Mouse (Mus musculus): ENCODE data around the gene Scarb2.
"Not testable (repeated sequence)": the region's sequence is repeated elsewhere in the genome, so short reads cannot be mapped to it uniquely, and the experiment has no call there.

Scarb2 gene

DNA sequence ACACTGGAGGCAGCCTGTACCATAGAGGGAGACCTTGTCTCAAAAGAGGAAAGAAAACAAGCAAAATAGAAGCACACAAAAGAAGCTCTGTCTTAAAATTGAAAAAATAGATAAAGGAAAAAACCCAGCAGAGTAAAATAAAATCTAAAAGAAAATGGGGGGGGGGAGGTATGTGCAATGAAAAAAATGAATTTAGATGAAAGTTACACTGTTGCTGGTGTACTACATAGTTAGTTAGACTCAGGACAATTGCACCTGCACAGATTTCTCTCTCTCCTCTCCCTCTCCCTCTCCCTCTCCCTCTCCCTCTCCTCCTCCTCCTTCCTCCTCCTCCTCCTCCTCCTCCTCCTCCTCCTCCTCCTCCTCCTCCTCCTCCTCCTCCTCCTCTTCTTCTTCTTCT, at the start of gene Scarb2:
Gene Scarb2 (minus strand): TSS at position 101 of the 400 bp plus-strand sequence.
- DNase-seq (ENCODE audit: low read depth, low spot score) = no peak

DNA sequence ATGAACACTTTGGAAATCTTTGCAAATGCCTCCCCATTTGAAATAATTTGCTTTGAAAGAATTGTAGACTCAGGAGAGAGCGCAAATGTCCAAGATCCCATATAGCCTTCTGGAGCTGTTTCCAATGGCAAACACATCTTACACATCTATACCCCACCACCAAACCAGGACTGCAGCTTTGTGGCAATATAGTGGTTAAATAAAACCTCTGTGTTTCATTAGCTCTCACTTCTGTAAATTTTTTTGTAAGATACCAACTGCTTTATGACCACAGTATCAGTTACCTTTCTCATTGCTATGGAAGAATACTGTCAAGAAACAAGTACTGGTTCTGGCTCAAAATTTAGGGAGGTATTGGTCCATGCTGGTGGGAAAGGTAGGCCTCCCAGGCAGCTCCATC, 49.3 kb upstream of the Scarb2 start:
- DNase-seq (ENCODE audit: low read depth, low spot score) = no peak

GRCm38 (mm10) chr5:92554891-92555511, 48.4 kb upstream of the Scarb2 start, which contains the start of gene Fam47e:
TSS of gene Fam47e (plus strand) at chr5:92555069.
- DNase-seq (ENCODE audit: low read depth, low spot score) = no peak

- DNase-seq (ENCODE audit: low read depth, low spot score) = no peak
These were observed 47.8 kb upstream of the Scarb2 start for GRCm38 (mm10) chr5:92554443-92554842.

DNA sequence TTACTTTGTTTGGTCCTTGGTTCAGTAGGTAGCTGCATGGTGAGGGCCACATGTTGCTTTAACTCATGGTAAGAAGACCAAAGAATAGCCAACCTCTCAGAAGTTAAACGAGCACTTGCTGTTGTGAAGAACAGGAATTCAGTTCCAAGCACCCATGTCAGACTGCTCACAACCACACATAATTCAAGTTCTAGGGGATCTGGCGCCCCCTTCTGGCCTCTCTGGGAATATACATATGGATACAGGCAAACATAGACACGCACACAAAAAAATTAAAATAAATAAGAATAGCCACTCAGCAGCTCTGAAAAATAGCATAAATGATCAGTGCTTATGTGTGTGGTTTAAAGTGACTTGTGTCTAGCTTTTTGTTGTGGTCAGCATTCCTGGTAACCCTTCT, 47.3 kb upstream of the Scarb2 start:
- DNase-seq (ENCODE audit: low read depth, low spot score) = no peak

GRCm38 (mm10) chr5:92552611-92553010, 46.0 kb upstream of the Scarb2 start:
- DNase-seq (ENCODE audit: low read depth, low spot score) = no peak

- no peak for DNase-seq (ENCODE audit: low read depth, low spot score)
These were observed 33.1 kb upstream of the Scarb2 start for GRCm38 (mm10) chr5:92539698-92540097.

GRCm38 (mm10) chr5:92524821-92525258, 18.2 kb upstream of the Scarb2 start:
- no peak for DNase-seq (ENCODE audit: low read depth, low spot score)

- DNase-seq (ENCODE audit: low read depth, low spot score) = not testable (repeated sequence)
These were observed 14.5 kb upstream of the Scarb2 start for GRCm38 (mm10) chr5:92521131-92521530.

DNA sequence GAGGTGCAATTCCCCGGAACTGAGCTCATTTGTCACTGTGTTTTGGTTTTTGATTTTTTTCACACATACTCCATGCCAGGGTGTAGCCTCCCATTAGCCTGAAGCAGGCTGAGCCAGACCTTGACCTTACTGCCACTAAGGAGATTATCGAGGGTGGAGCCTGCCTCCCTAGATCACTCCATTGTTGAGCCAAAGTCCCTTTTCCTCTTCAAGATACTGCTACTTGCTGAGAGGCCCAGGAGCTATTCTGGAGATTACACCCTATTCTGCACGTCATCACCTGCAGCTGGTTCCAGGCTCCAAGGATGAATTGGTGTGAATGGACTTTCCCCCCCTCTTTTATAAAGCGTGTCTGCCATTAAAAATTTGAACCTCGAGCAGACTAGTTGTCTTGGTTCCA, 5.4 kb upstream of the Scarb2 start:
- no peak for DNase-seq (ENCODE audit: low read depth, low spot score)

DNA sequence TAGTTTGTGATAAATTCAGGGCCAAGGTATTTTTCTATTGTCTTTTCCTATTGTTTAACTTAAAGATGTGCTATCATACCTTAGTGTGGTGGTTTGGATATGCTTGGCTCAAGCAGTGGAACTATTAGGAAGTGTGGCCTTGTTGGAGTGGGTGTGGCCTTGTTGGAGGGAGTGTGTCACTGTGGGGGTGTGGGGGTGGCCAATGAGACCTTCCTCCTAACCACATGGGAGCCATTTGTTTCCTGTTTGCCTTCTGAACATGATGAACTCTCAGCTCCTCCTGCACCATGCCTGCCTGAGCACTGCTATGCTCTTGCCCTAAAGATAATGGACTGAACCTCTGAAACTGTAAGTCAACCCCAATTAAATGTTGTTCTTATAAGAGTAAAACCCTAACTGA, 4.6 kb upstream of the Scarb2 start:
- no peak for DNase-seq (ENCODE audit: low read depth, low spot score)

DNA sequence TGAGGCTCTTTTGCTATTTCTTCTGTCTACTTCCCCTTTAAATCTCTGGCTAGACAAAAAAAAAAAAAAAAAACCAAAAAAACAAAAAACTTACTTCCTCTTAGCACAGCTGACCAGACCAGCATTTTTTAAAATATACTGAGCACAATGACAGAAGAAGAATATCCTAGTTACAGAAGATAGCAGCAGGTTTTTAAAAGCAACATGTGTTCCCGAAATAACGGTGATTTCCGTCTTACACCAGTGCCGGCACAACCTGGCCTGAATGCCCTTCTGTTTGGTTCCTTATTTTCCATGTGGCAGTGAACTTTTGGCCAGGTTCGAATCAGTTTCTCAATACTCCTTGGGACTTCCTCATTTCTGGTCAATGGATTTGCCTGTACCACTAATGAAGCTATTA, 2.2 kb upstream of the Scarb2 start:
- no peak for DNase-seq (ENCODE audit: low read depth, low spot score)

- DNase-seq (ENCODE audit: low read depth, low spot score) = peak; percentile 93
These were observed 318 bp downstream of the Scarb2 start for GRCm38 (mm10) chr5:92506301-92506729.

DNA sequence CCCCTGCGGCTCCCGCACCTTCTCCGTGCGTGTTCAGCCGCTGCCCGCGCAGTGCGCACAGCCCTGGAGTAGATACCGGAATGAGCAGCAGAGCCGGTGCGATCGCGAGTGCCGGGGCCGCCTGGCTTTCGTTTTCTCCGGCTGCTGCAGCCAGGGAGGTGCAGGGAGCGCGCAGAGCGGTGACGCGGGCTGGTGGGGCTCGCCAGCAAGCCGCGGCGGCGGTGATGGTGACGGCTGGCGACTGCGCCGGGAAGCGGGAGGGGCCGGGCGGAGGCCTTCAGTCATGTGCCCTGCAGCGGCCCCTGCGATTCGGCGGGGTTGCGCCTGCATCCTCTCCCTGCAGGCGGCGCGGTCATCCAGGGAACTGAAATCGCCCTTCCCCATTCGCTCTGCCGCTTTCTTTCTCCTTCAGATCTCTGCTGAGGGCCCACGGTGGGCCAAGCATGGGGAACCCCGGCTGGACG, 1.2 kb downstream of the Scarb2 start:
- DNase-seq (ENCODE audit: low read depth, low spot score) = peak; percentile 95

DNA sequence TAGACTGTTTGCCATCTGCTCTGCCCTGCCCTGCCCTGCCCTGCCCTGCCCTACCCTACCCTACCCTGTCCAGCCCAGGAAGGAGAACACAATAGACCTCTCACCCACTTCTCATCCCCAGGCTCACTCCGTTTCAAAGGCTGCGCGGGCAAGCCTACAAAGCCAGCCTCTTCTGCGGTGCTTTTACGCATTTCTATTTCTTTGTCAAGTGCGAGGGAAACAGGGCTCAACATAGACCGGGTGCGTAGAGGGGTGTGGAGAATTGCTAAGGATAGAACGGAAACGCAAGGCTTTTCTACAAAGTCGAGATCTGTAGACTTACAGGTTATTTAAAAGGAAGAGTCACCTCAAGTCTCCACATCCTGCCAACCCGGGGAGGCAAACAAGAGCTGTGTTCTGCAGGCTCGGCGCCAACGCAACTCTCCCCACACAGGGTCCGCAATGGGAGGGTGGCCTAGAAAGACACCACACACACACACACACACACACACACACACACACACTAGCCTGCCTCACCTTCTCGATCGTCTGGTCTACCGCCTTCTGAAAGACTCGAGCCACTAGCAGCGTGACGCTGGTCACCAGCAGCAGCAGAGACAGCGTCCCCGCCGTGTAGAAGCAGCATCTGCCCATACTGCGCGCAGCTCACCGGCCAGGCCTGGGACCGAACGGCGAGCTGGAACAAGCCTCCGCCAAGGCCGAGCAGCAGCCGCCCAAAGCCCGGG, 1.8 kb downstream of the Scarb2 start:
- DNase-seq (ENCODE audit: low read depth, low spot score) = no peak

DNA sequence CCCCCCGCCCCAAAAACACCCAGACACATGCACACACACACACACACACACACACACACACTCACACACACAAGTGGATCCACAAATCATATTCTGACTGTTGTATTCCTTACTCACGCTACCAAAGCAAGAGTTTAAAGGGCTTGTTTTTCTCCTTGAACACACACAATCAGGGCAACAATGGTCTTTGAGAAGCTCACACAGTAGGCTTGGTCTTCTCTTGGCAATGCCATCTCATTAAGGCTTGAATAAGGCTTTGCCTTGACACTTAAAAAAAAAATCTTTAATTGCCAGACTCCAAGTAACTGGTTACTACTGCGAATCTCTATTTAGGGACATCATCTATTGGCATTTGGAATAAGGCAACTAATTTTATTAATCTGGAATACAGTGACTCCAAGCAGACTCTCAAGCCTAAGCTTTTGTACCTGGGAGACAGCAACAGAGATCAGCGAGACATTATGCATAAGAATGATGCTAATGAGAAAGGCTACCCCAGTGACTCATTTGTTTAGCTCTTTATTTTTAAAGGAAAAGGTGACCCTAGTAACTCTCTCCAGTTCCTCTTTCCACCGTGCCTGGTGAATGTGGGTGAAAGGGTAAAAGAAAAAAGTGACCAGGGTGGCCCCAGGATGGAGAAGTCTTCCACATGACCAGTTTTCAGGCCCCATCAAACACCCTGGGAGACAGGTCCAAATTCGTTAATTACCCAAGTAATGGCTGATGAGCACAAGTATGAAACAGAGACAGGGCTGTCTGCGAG, 2.6 kb downstream of the Scarb2 start:
- no peak for DNase-seq (ENCODE audit: low read depth, low spot score)

DNA sequence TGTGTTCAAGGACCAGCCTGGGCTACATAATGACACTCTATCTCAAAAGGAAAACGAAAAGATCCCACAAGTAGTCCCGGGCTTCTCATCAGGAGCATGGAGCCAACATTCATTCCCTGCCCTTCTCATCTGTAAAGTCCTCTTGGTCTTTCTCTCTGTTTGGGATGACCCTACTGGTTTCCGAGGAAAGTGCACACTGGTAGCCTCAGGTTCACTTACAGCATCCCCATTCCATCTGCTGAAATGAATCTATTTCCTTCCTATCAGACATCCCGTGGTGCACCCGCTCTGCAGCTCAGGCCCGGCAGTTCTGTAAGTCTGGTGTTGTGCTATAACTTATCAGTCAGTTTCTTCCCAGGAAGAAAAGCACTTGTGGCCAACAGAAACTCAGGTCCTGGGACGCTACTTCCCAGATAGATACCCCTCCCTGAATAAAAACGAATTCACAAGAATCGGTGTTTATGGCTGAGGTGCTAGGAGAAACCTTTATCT, 3.2 kb downstream of the Scarb2 start:
- DNase-seq (ENCODE audit: low read depth, low spot score) = no peak

- peak; percentile 40 for DNase-seq (ENCODE audit: low read depth, low spot score)
These were observed 7.3 kb downstream of the Scarb2 start for GRCm38 (mm10) chr5:92499378-92499777.

GRCm38 (mm10) chr5:92498661-92499060, 8.0 kb downstream of the Scarb2 start:
- peak; percentile 66 for DNase-seq (ENCODE audit: low read depth, low spot score)

GRCm38 (mm10) chr5:92498225-92498624, 8.4 kb downstream of the Scarb2 start:
- DNase-seq (ENCODE audit: low read depth, low spot score) = no peak

DNA sequence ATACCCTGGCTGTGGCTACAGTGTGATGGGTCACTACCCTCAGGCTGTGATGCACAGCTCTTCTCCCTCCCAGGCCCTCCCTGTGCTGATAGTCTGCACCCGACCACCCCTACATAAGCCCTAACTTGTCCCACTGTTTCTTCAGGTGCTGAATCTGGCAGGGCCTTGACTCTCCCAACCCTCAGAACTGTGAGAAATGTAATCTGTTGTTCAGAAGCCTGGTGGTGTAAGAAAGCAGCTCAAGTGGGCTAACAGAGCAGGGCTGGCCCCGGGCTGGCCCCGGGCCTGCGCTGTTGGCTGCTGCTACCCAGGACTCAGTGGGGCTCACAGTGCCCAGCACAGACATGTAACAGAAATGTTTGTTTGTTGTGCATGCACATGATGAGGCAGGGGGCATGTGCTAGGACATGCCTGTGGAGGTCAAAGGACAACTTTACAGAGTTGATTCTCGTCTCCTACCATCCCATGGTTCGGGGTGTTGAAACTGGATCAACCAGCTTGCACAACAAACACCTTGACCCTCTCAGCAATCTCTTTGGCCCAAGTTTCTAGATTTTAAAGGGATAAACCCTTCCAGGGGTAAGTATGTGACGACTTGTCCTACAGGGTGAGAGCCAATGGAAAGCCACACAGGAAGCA, 10.7 kb downstream of the Scarb2 start:
- DNase-seq (ENCODE audit: low read depth, low spot score) = no peak

DNA sequence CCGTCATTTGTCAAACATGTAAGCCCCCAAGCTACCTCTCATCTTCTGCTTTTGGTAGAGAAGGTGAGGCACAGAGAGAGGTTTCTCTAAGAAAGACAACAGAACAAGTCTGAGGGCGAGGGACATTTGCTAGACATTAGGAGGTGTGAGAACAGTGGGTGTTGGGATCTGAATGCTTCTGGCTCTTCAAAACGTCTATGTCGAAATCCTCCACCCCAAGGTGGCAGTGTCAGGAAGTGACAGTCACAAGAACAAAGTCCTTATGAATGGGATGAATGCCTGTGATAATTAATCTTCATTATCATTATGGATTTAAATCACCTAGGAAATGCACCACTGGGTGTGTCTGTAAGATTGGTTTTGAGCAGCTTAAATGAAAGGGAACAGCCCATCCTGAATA, 11.3 kb downstream of the Scarb2 start:
- DNase-seq (ENCODE audit: low read depth, low spot score) = no peak

All from skeletal muscle tissue, adult 2 months (tissue).